Mouse (Mus musculus) forebrain, embryonic 10.5 days (tissue): Measurements from ENCODE around the gene Arhgap42. TPM values are rescaled to one million over a fixed set of nuclear protein-coding genes. Genes with fewer than 3 reads are reported as not detected.

Experiments used
- DNase-seq: peaks from one replicate; pipeline ENCODE4 v3.0.0-alpha.2; 2017; ENCODE audit warnings: low spot score; ENCODE audit errors: extremely low spot score
- H3K27ac ChIP-seq: fragments of 300-500 bp; sonication (generic); 2 replicates; pipeline ENCODE4 v1.5.1; 2016; ENCODE audit warnings: mild to moderate bottlenecking
- H3K27me3 ChIP-seq: fragments of 300-500 bp; sonication (generic); 2 replicates; pipeline ENCODE4 v1.6.1; 2016; ENCODE audit warnings: mild to moderate bottlenecking; ENCODE audit not compliant: poor library complexity, severe bottlenecking
- H3K36me3 ChIP-seq: fragments of 300-500 bp; sonication (generic); replicated peaks from 2 replicates; pipeline ENCODE4 v1.6.1; 2016; ENCODE audit warnings: mild to moderate bottlenecking, moderate library complexity
- H3K4me1 ChIP-seq: fragments of 300-500 bp; sonication (generic); 2 replicates; pipeline ENCODE4 v1.6.1; 2016
- H3K4me3 ChIP-seq: fragments of 300-500 bp; sonication (generic); 2 replicates; pipeline ENCODE4 v1.5.1; 2016; ENCODE audit warnings: mild to moderate bottlenecking, moderate library complexity
- H3K9me3 ChIP-seq: fragments of 300-500 bp; sonication (generic); 2 replicates; pipeline ENCODE4 v1.6.1; 2016; ENCODE audit warnings: mild to moderate bottlenecking, moderate library complexity
- WGBS: fragments of 180-500 bp; shearing (Covaris S2); methylation state at CpG from one replicate; pipeline ENCODE4 v1.1.7; 2016; 5-methylcytosine and 5-hydroxymethylcytosine counted together
- polyA plus RNA-seq: library from polyadenylated mRNA; unstranded; fragments of >200 nt; fragmentation: Nextera tagmentation; extraction: Ambion mirVana; gene quantifications from 2 replicates; pipeline ENCODE4 v1.2.1, GENCODE M21; 2016

Arhgap42 gene
- polyA plus RNA-seq, 1 experiment from 2014 or later, result 19.1 TPM

- 0 out of 2 replicates have a peak, but pooled peaks cover 4% of the 10 kb centered on the region for H3K36me3 ChIP-seq
- 38% methylated on average over 3 of the region's 3 CpGs for WGBS
These were observed 9.2 kb downstream of the Arhgap42 start for GRCm38 (mm10) chr9:9229662-9230061.

GRCm38 (mm10) chr9:9224837-9225236, 14.1 kb downstream of the Arhgap42 start:
- Histone ChIP-seq H3K4me1 (peaks cover 9% of the 10 kb centered on the region), H3K27ac (no peak overlapping the region), H3K27me3 (no peaks in the 10 kb centered on the region), H3K36me3 (no peaks in the 10 kb centered on the region), H3K9me3 (no peaks in the 10 kb centered on the region), H3K4me3 (no peak overlapping the region)
- WGBS, result 84% methylated on average over 1 of the region's 1 CpGs
- DNase-seq, result no peak

More at GRCm38 (mm10) chr9:9229662-9230061, 9.2 kb downstream of the Arhgap42 start:
- H3K4me1 ChIP-seq, result peaks cover 8% of the 10 kb centered on the region
- no peaks in the 10 kb centered on the region for H3K9me3 ChIP-seq
- H3K4me3 ChIP-seq, result no peak overlapping the region
- no peak overlapping the region for H3K27ac ChIP-seq
- no peak for DNase-seq
- H3K27me3 ChIP-seq, result no peaks in the 10 kb centered on the region

- no peaks in the 10 kb centered on the region for H3K27me3 ChIP-seq
- no peaks in the 10 kb centered on the region for H3K9me3 ChIP-seq
- WGBS, result 64% methylated on average over 3 of the region's 3 CpGs
- no peak overlapping the region for H3K27ac ChIP-seq
- no peak for DNase-seq
- H3K4me1 ChIP-seq, result peaks cover 9% of the 10 kb centered on the region; the same call in 1 of the 2 replicates
- H3K4me3 ChIP-seq, result no peak overlapping the region
- no peaks in the 10 kb centered on the region for H3K36me3 ChIP-seq
These were observed 15.5 kb downstream of the Arhgap42 start for GRCm38 (mm10) chr9:9223384-9223783.

- no peak overlapping the region for H3K4me3 ChIP-seq
- H3K36me3 ChIP-seq, result no peaks in the 10 kb centered on the region
- H3K4me1 ChIP-seq, result peaks cover 9% of the 10 kb centered on the region; the same call in 1 of the 2 replicates
- no peaks in the 10 kb centered on the region for H3K27me3 ChIP-seq
- 90% methylated on average over 3 of the region's 3 CpGs for WGBS
- H3K27ac ChIP-seq, result no peak overlapping the region
- no peak for DNase-seq
- no peaks in the 10 kb centered on the region for H3K9me3 ChIP-seq
These were observed 16.9 kb downstream of the Arhgap42 start for GRCm38 (mm10) chr9:9221950-9222486.

- peaks cover 9% of the 10 kb centered on the region; the same call in 1 of the 2 replicates for H3K4me1 ChIP-seq
- H3K9me3 ChIP-seq, result no peaks in the 10 kb centered on the region
- no peak overlapping the region for H3K4me3 ChIP-seq
- H3K27me3 ChIP-seq, result no peaks in the 10 kb centered on the region
- 89% methylated on average over 4 of the region's 4 CpGs for WGBS
- no peak overlapping the region for H3K27ac ChIP-seq
- DNase-seq, result no peak
- H3K36me3 ChIP-seq, result no peaks in the 10 kb centered on the region
These were observed 17.7 kb downstream of the Arhgap42 start for GRCm38 (mm10) chr9:9221185-9221584.

GRCm38 (mm10) chr9:9218301-9218700, 20.6 kb downstream of the Arhgap42 start:
- Histone ChIP-seq H3K9me3 (no peaks in the 10 kb centered on the region), H3K36me3 (no peaks in the 10 kb centered on the region), H3K27me3 (no peaks in the 10 kb centered on the region), H3K4me3 (no peak overlapping the region), H3K4me1 (peaks cover 22% of the 10 kb centered on the region), H3K27ac (no peak overlapping the region)
- DNase-seq, result no peak
- WGBS, result 93% methylated on average over 2 of the region's 2 CpGs

GRCm38 (mm10) chr9:9214849-9215248, 24.1 kb downstream of the Arhgap42 start:
- Histone ChIP-seq H3K9me3 (no peaks in the 10 kb centered on the region), H3K27me3 (no peaks in the 10 kb centered on the region), H3K4me3 (no peak overlapping the region), H3K27ac (no peak overlapping the region), H3K4me1 (peaks cover 21% of the 10 kb centered on the region), H3K36me3 (no peaks in the 10 kb centered on the region)
- 80% methylated on average over 5 of the region's 5 CpGs for WGBS
- DNase-seq, result no peak

GRCm38 (mm10) chr9:9214296-9214695, 24.6 kb downstream of the Arhgap42 start:
- no peak for DNase-seq
- Histone ChIP-seq H3K27me3 (no peaks in the 10 kb centered on the region), H3K9me3 (no peaks in the 10 kb centered on the region), H3K4me1 (peaks cover 16% of the 10 kb centered on the region), H3K36me3 (no peaks in the 10 kb centered on the region), H3K27ac (no peak overlapping the region), H3K4me3 (no peak overlapping the region)

GRCm38 (mm10) chr9:9211411-9212087, 27.4 kb downstream of the Arhgap42 start:
- Histone ChIP-seq H3K4me1 (peaks cover 16% of the 10 kb centered on the region), H3K27ac (no peak overlapping the region), H3K9me3 (no peaks in the 10 kb centered on the region), H3K4me3 (no peak overlapping the region), H3K27me3 (no peaks in the 10 kb centered on the region), H3K36me3 (no peaks in the 10 kb centered on the region)
- DNase-seq, result no peak
- WGBS, result 86% methylated on average over 3 of the region's 3 CpGs

GRCm38 (mm10) chr9:9210464-9210863, 28.4 kb downstream of the Arhgap42 start:
- 85% methylated on average over 2 of the region's 2 CpGs for whole genome bisulfite sequencing
- Histone ChIP-seq H3K27ac (no peak overlapping the region), H3K27me3 (no peaks in the 10 kb centered on the region), H3K4me3 (no peak overlapping the region), H3K9me3 (no peaks in the 10 kb centered on the region), H3K36me3 (no peaks in the 10 kb centered on the region), H3K4me1 (peaks cover 12% of the 10 kb centered on the region)
- DNase-seq, result no peak

- H3K27me3 ChIP-seq, result no peaks in the 10 kb centered on the region
- H3K27ac ChIP-seq, result no peak overlapping the region
- no peak for DNase-seq
- no peaks in the 10 kb centered on the region for H3K9me3 ChIP-seq
- H3K36me3 ChIP-seq, result no peaks in the 10 kb centered on the region
- no peak overlapping the region for H3K4me3 ChIP-seq
- no peaks in the 10 kb centered on the region for H3K4me1 ChIP-seq
These were observed 30.7 kb downstream of the Arhgap42 start for GRCm38 (mm10) chr9:9208205-9208604.

GRCm38 (mm10) chr9:9207251-9207650, 31.6 kb downstream of the Arhgap42 start:
- no peaks in the 10 kb centered on the region for H3K27me3 ChIP-seq
- H3K36me3 ChIP-seq, result no peaks in the 10 kb centered on the region
- no peaks in the 10 kb centered on the region for H3K9me3 ChIP-seq
- 81% methylated on average over 4 of the region's 4 CpGs for WGBS
- DNase-seq, result no peak
- H3K27ac ChIP-seq, result no peak overlapping the region
- H3K4me1 ChIP-seq, result no peaks in the 10 kb centered on the region
- H3K4me3 ChIP-seq, result no peak overlapping the region

GRCm38 (mm10) chr9:9200827-9201388, 38.0 kb downstream of the Arhgap42 start:
- Histone ChIP-seq H3K36me3 (no peaks in the 10 kb centered on the region), H3K27me3 (no peaks in the 10 kb centered on the region), H3K4me1 (peaks cover 22% of the 10 kb centered on the region), H3K4me3 (no peak overlapping the region), H3K9me3 (0 out of 2 replicates have a peak, but pooled peaks cover 4% of the 10 kb centered on the region), H3K27ac (no peak overlapping the region)
- WGBS, result 82% methylated on average over 8 of the region's 8 CpGs
- DNase-seq, result no peak
